Mouse (Mus musculus): ENCODE results near the gene Lingo1. TPM values are rescaled to one million over a fixed set of nuclear protein-coding genes. Genes with fewer than 3 reads are reported as not detected.
A peak's percentile ranks its signal among the peaks of the same experiment; 100 is the strongest.

Lingo1 gene
- polyA plus RNA-seq, 1 experiment from 2014 or later = 8.3 TPM

- Histone ChIP-seq H3K9me3 (ENCODE audit: control insufficient read depth, low read length) (no peaks in the 10 kb centered on the region), H3K4me2 (ENCODE audit: low read depth, low read length) (no peak overlapping the region), H3K4me3 (ENCODE audit: low read depth, low read length) (no peak overlapping the region), H3K27me3 (replicated peaks; ENCODE audit: control insufficient read depth, insufficient read depth, low read length) (peaks cover 62% of the 10 kb centered on the region), H3K36me3 (ENCODE audit: control insufficient read depth, insufficient read depth, low read length) (no peaks in the 10 kb centered on the region), H3K9ac (ENCODE audit: low read depth, low read length) (no peak overlapping the region), H3K4me1 (ENCODE audit: control insufficient read depth, insufficient read depth, low read length) (peaks cover 5% of the 10 kb centered on the region; the same call in 1 of the 2 replicates), H3K27ac (replicated peaks; ENCODE audit: low read depth, low read length) (no peak overlapping the region)
- peak; percentile 55; the same call in 1 of the 2 replicates for ATAC-seq (ENCODE audit: low read depth)
- peak; percentile 74 for DNase-seq (ENCODE audit: low spot score)
- WGBS = 6% methylated on average over 5 of the region's 5 CpGs
Observed at GRCm38 (mm10) chr9:56797876-56798275, 1.6 kb upstream of the Lingo1 start.

DNA sequence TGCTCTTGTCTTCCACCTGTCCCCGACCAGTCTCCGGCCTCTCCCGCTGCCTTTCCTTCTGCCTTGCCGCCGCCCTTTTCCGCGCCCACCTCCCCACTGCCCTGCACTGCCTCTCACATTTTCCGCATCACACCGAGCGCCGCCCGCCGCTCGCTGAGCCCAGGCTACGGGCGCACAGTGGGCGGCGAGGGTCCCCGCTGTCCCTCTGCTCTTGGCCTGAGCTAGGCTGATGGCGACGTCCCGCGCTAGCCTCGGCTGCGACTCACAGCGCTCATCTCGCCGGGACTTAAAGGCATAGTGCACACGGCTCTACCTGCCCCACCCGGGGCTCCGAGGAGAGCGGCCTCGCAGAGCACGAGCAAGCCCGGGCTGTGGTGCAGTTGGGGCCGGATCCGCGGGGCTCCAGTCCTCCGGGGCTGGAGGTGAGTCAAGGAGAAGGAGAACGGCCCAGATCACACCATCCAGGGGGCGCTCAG lies 426 bp upstream of the Lingo1 start:
- Histone ChIP-seq H3K9ac (ENCODE audit: low read depth, low read length) (peak overlapping the region; percentile 51), H3K9me3 (ENCODE audit: control insufficient read depth, low read length) (no peaks in the 10 kb centered on the region), H3K4me1 (ENCODE audit: control insufficient read depth, insufficient read depth, low read length) (peaks cover 5% of the 10 kb centered on the region; the same call in 1 of the 2 replicates), H3K4me3 (ENCODE audit: low read depth, low read length) (peak overlapping the region; percentile 52), H3K27ac (replicated peaks; ENCODE audit: low read depth, low read length) (no peak overlapping the region), H3K4me2 (ENCODE audit: low read depth, low read length) (peak overlapping the region; percentile 98), H3K36me3 (ENCODE audit: control insufficient read depth, insufficient read depth, low read length) (no peaks in the 10 kb centered on the region), H3K27me3 (replicated peaks; ENCODE audit: control insufficient read depth, insufficient read depth, low read length) (peaks cover 70% of the 10 kb centered on the region)
- WGBS = under 1% methylated on average over 38 of the region's 41 CpGs
- peak; percentile 23; the same call in 1 of the 2 replicates for ATAC-seq (ENCODE audit: low read depth)
- DNase-seq (ENCODE audit: low spot score) = peak; percentile 10

DNA sequence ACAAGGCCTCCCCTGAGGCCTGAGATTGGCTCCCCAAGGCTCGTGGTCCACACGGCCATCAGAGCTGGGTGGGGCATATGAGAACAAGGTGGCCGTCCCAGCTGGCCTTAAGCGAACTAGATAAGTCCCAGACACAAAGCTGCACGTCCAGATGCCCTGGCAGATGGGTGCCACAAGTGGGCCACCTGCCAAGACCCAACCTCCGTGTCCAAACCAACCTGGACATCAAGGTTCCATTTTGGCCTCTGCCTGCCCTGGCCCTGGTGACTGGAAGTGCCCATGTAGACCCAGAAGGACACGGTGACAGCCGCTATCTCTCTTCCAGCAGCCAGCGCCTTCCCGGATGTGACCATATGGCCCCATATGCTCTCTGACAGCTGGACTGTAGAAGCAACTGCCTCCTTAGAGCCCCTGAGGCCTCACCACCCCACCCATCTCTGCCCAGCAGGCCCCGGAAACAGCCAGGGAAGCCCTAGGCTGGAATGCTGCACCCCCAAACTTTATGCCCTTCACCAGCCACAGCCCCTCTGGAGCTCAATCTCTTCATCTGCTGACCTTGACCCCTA lies 4.5 kb downstream of the Lingo1 start:
- Histone ChIP-seq H3K9me3 (ENCODE audit: control insufficient read depth, low read length) (no peaks in the 10 kb centered on the region), H3K9ac (ENCODE audit: low read depth, low read length) (no peak overlapping the region), H3K4me1 (ENCODE audit: control insufficient read depth, insufficient read depth, low read length) (peaks cover 4% of the 10 kb centered on the region; the same call in 1 of the 2 replicates), H3K27ac (replicated peaks; ENCODE audit: low read depth, low read length) (no peak overlapping the region), H3K27me3 (replicated peaks; ENCODE audit: control insufficient read depth, insufficient read depth, low read length) (peaks cover 44% of the 10 kb centered on the region), H3K4me3 (ENCODE audit: low read depth, low read length) (no peak overlapping the region), H3K4me2 (ENCODE audit: low read depth, low read length) (no peak overlapping the region), H3K36me3 (ENCODE audit: control insufficient read depth, insufficient read depth, low read length) (no peaks in the 10 kb centered on the region)
- DNase-seq (ENCODE audit: low spot score) = peak; percentile 5
- 81% methylated on average over 11 of the region's 11 CpGs for WGBS
- no peak for ATAC-seq (ENCODE audit: low read depth)

GRCm38 (mm10) chr9:56784576-56784975 lies 11.7 kb downstream of the Lingo1 start:
- no peaks in the 10 kb centered on the region for H3K4me1 ChIP-seq (ENCODE audit: control insufficient read depth, insufficient read depth, low read length)
- H3K36me3 ChIP-seq (ENCODE audit: control insufficient read depth, insufficient read depth, low read length) = no peaks in the 10 kb centered on the region
- no peaks in the 10 kb centered on the region for H3K9me3 ChIP-seq (ENCODE audit: control insufficient read depth, low read length)
- H3K27me3 ChIP-seq (replicated peaks; ENCODE audit: control insufficient read depth, insufficient read depth, low read length) = no peaks in the 10 kb centered on the region
- DNase-seq (ENCODE audit: low spot score) (no peak), ATAC-seq (ENCODE audit: low read depth) (no peak)
- H3K4me2 ChIP-seq (ENCODE audit: low read depth, low read length) = no peak overlapping the region
- 89% methylated on average over 10 of the region's 10 CpGs for WGBS
- H3K9ac ChIP-seq (ENCODE audit: low read depth, low read length) = no peak overlapping the region
- H3K4me3 ChIP-seq (ENCODE audit: low read depth, low read length) = no peak overlapping the region
- H3K27ac ChIP-seq (replicated peaks; ENCODE audit: low read depth, low read length) = no peak overlapping the region

GRCm38 (mm10) chr9:56776881-56777801 lies 19.1 kb downstream of the Lingo1 start:
- Histone ChIP-seq H3K9ac (ENCODE audit: low read depth, low read length) (peak overlapping the region; percentile 14; the same call in 1 of the 2 replicates), H3K27ac (replicated peaks; ENCODE audit: low read depth, low read length) (no peak overlapping the region), H3K9me3 (ENCODE audit: control insufficient read depth, low read length) (no peaks in the 10 kb centered on the region), H3K4me3 (ENCODE audit: low read depth, low read length) (no peak overlapping the region), H3K36me3 (ENCODE audit: control insufficient read depth, insufficient read depth, low read length) (no peaks in the 10 kb centered on the region), H3K27me3 (replicated peaks; ENCODE audit: control insufficient read depth, insufficient read depth, low read length) (no peaks in the 10 kb centered on the region), H3K4me2 (ENCODE audit: low read depth, low read length) (no peak overlapping the region), H3K4me1 (ENCODE audit: control insufficient read depth, insufficient read depth, low read length) (no peaks in the 10 kb centered on the region)
- ATAC-seq (ENCODE audit: low read depth) = no peak
- DNase-seq (ENCODE audit: low spot score) = no peak
- WGBS = 59% methylated on average over 10 of the region's 11 CpGs

GRCm38 (mm10) chr9:56775161-56775934 lies 20.9 kb downstream of the Lingo1 start:
- H3K4me2 ChIP-seq (ENCODE audit: low read depth, low read length) = no peak overlapping the region
- ATAC-seq (ENCODE audit: low read depth) (no peak), DNase-seq (ENCODE audit: low spot score) (no peak)
- WGBS = 66% methylated on average over 7 of the region's 7 CpGs
- H3K4me1 ChIP-seq (ENCODE audit: control insufficient read depth, insufficient read depth, low read length) = no peaks in the 10 kb centered on the region
- H3K36me3 ChIP-seq (ENCODE audit: control insufficient read depth, insufficient read depth, low read length) = no peaks in the 10 kb centered on the region
- no peak overlapping the region for H3K4me3 ChIP-seq (ENCODE audit: low read depth, low read length)
- H3K9me3 ChIP-seq (ENCODE audit: control insufficient read depth, low read length) = no peaks in the 10 kb centered on the region
- no peaks in the 10 kb centered on the region for H3K27me3 ChIP-seq (replicated peaks; ENCODE audit: control insufficient read depth, insufficient read depth, low read length)
- H3K27ac ChIP-seq (replicated peaks; ENCODE audit: low read depth, low read length) = no peak overlapping the region
- no peak overlapping the region for H3K9ac ChIP-seq (ENCODE audit: low read depth, low read length)

GRCm38 (mm10) chr9:56774231-56774630 lies 22.0 kb downstream of the Lingo1 start:
- H3K27me3 ChIP-seq (replicated peaks; ENCODE audit: control insufficient read depth, insufficient read depth, low read length) = no peaks in the 10 kb centered on the region
- no peaks in the 10 kb centered on the region for H3K36me3 ChIP-seq (ENCODE audit: control insufficient read depth, insufficient read depth, low read length)
- H3K4me1 ChIP-seq (ENCODE audit: control insufficient read depth, insufficient read depth, low read length) = no peaks in the 10 kb centered on the region
- H3K9ac ChIP-seq (ENCODE audit: low read depth, low read length) = no peak overlapping the region
- DNase-seq (ENCODE audit: low spot score) = no peak
- ATAC-seq (ENCODE audit: low read depth) = no peak
- H3K27ac ChIP-seq (replicated peaks; ENCODE audit: low read depth, low read length) = no peak overlapping the region
- no peak overlapping the region for H3K4me3 ChIP-seq (ENCODE audit: low read depth, low read length)
- H3K4me2 ChIP-seq (ENCODE audit: low read depth, low read length) = no peak overlapping the region
- 47% methylated on average over 5 of the region's 6 CpGs for WGBS
- no peaks in the 10 kb centered on the region for H3K9me3 ChIP-seq (ENCODE audit: control insufficient read depth, low read length)

- Histone ChIP-seq H3K27ac (replicated peaks; ENCODE audit: low read depth, low read length) (no peak overlapping the region), H3K9me3 (ENCODE audit: control insufficient read depth, low read length) (no peaks in the 10 kb centered on the region), H3K4me2 (ENCODE audit: low read depth, low read length) (no peak overlapping the region), H3K27me3 (replicated peaks; ENCODE audit: control insufficient read depth, insufficient read depth, low read length) (no peaks in the 10 kb centered on the region), H3K4me1 (ENCODE audit: control insufficient read depth, insufficient read depth, low read length) (no peaks in the 10 kb centered on the region), H3K9ac (ENCODE audit: low read depth, low read length) (no peak overlapping the region), H3K36me3 (ENCODE audit: control insufficient read depth, insufficient read depth, low read length) (no peaks in the 10 kb centered on the region), H3K4me3 (ENCODE audit: low read depth, low read length) (no peak overlapping the region)
- DNase-seq (ENCODE audit: low spot score) (no peak), ATAC-seq (ENCODE audit: low read depth) (no peak)
- WGBS = 73% methylated on average over 7 of the region's 7 CpGs
Observed at GRCm38 (mm10) chr9:56773666-56774065, 22.6 kb downstream of the Lingo1 start.

Data from embryonic facial prominence, embryonic 14.5 days (tissue).